Mouse (Mus musculus): ENCODE results near the gene Gm10801.
"Not testable (repeated sequence)": the region's sequence is repeated elsewhere in the genome, so short reads cannot be mapped to it uniquely, and the experiment has no call there.

Gene Gm10801

GRCm38 (mm10) chr2:98661937-98662336 is at the start of gene Gm10801:
Gene Gm10801, plus strand, starts transcription at chr2:98662237.
- DNase-seq = not testable (repeated sequence)

- not testable (repeated sequence) for DNase-seq
These were observed 5.2 kb downstream of the Gm10801 start, which contains the start of gene Gm10800 for GRCm38 (mm10) chr2:98667201-98667600. Gene Gm10800, minus strand, starts transcription at chr2:98667301.

GRCm38 (mm10) chr2:98697533-98697932 is 35.5 kb downstream of the Gm10801 start:
- DNase-seq = no peak
